Mouse (Mus musculus): ENCODE data around the gene Sycp2l.
"Not testable (repeated sequence)": the region's sequence is repeated elsewhere in the genome, so short reads cannot be mapped to it uniquely, and the experiment has no call there.

The Sycp2l gene

GRCm38 (mm10) chr13:41123666-41124225 is 9.6 kb downstream of the Sycp2l start:
- no peak for DNase-seq (ENCODE audit: low spot score in 2 of 2)

GRCm38 (mm10) chr13:41128326-41128725 is 14.2 kb downstream of the Sycp2l start:
- DNase-seq (ENCODE audit: low spot score in 2 of 2), result no peak

DNA sequence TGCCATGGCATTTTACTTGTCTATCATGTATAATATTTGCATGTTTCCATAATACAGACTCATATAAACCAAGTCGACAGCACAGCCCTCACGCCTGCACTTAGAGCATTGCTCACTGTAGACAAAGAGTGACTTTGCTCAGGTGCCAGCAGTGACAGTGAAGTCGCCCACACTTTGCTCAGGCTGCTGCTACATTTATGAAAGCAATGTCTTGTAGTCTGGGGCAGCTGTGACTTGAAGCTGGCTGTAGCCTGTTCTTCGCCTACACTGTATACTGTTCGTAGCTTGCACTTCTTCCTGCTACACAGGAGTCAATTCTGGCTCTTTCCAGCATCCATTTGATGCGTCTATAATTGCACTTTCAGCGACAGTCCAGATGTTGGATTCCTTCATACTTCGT is 15.0 kb downstream of the Sycp2l start:
- no peak for DNase-seq (ENCODE audit: low spot score in 2 of 2)

DNA sequence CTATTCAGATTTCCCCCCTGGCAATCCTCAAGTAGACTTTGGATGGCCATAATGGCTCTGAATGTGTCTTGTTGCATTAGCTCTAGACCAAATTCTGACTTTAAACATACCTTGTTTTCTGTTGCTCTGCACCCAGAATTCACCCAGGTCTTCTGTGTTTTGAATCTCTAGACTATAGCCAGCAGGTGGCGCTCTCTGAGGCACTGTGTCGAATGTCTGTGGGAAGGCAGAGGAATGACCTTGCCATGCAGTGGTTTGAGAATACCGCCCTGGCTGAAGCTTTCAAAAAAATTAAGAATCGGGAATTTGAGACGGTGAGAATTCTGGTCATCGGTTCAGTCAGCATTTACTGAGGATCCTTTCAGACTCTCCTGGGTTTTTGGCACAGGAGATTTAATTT is 20.8 kb downstream of the Sycp2l start:
- DNase-seq (ENCODE audit: low spot score in 2 of 2), result peak; percentile 27 to 75

GRCm38 (mm10) chr13:41145433-41145970 is 31.4 kb downstream of the Sycp2l start:
- DNase-seq (ENCODE audit: low spot score in 2 of 2), result no peak

DNA sequence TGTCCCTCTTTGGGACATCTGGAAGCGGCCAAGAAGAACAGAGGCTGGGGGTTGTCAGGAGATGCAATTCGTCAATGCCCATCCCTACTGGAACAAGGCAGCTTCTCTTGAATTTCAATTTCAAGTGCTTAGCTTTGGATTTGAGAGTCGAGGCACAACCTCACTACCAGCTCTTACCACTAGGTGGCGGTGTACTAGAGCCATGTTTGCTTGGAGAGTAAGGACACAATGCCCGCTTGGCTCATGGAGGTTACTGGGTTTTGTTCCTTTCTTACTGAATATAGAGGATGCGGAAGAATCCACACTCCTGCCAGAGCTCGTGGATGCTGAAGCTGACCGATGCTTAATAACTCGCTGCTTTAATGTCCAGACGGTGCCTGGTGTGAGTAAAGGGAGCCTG is 32.2 kb downstream of the Sycp2l start:
- peak; percentile 32 to 66 for DNase-seq (ENCODE audit: low spot score in 2 of 2)

DNA sequence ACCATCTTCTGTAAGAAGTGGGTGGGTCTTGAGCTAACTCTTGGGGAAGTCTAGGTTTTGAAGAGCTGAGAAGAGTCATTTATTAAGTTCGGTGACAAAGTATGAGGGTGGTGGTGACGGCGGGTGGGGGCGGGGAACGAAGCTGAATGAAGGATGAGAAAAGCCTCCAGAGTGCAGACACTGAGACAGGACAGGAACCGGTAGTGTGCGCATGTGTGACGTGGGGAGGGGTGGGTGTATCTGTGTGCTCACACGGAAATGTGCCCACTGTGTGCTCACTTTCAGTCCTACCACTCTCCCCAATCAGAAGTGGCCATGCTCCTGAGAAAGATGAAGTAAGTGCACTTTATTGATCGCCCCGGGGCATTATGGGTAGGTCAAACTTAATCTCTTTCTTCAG is 39.0 kb downstream of the Sycp2l start:
- no peak for DNase-seq (ENCODE audit: low spot score in 2 of 2)

DNA sequence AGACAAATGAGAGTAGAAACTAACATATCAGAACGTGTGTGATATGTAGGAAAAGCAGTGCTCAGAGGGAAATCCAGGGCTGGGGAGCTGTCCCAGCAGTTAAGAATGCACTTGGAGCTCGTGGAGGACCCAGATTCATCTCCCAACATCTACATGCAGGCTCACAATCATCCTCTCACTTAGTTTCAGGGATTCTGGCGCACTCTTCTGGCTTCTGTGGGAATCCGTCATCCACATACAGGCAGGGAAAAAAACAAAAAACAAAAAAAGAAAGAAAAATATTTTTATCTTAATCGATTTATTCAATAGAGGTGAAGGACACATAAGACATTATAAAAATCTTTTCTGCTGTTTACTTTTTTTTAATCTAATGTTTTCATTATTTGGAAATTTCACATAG is 44.3 kb downstream of the Sycp2l start:
- DNase-seq (ENCODE audit: low spot score in 2 of 2), result no peak

- no peak for DNase-seq (ENCODE audit: low spot score in 2 of 2)
Observed at GRCm38 (mm10) chr13:41187886-41188285, 73.8 kb downstream of the Sycp2l start.

DNA sequence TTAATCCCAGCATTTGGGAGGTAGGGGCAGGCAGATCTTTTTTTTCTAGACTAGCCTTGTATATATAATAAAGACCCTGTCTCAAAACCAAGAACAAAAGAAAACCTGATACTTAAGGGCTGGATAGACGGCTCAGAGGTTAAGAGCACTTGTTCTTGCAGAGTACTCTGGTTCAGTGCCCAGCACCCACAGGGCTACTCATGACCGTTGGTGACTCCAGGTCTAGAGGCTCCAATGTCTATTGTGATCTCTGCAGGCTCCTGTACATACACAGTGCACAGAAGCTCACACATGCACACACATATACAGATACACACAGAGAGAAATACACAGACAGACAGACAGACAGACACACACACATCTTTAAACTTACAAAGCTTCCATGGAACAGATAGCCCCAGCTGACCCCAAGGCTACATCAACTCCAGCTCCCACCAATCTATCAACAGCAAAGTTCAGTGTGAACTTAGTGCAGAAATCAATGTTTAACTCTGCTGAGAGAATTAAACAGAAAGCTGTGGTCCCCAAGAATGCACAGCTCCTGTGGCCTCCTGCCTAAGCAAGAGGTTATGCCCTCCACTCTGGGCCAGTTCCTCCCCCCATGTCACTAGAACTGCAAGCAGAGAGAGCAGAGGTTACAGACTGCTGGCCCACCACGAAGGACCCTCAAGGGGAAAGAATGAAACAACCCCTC is 81.7 kb downstream of the Sycp2l start:
- no peak for DNase-seq (ENCODE audit: low spot score in 2 of 2)

DNA sequence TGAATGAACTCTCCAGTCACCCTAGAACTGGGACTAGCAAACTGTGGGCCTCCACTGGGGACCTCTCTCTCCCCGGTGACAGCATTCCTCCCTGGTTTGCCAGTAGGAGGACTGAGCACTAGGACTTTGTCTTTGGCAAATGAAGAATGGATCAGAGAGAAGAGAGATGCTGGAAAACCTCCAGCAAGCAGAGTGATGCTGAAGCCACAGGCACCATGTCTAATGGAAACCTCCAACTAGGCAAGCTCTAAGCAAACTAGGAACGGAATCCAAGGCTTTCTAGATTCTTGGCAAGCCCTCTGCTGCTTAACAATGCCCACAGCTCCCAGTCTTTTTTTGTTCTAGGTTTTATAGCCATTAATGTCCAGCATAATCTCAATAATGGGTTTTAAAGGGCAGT is 86.8 kb downstream of the Sycp2l start:
- no peak for DNase-seq (ENCODE audit: low spot score in 2 of 2)

DNA sequence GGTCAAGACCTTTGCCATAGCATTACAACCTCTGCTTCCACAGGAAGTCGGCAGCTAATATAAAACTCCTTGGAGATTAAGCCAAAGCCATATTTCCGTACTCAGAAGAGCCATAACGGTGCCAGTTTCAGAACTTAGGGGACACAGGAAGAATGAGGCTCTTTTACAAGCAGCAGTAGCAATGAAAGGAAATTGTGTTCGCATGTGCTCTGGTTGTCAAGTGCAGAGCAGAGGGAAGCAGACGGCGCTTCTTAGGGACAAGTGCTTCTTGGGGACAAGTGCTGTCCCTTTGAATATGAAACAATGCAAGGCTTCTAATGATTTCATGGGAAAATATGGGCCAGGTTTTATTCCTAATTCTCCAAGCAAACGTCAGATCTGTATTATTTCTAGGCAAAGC is 89.2 kb downstream of the Sycp2l start:
- no peak for DNase-seq (ENCODE audit: low spot score in 2 of 2)

DNA sequence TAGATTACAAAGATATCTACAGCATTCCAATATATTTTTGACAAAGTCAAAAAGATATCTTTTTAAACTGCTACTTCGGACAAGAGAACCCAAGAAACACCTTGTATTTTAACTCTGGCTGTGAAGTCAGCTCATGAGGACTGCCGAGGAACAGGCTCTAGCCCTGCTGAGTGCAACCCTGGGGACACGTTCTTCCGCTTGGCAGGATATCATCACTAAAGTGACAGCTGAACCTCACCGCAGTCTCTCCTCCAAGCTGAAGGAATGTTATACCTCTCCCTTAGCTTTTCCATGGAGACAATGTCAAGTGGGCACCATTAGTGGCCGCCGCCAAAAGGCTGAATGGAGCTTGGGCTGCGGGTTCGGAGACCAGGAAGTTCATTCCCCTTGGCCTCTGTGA is 89.6 kb downstream of the Sycp2l start:
- no peak for DNase-seq (ENCODE audit: low spot score in 2 of 2)

GRCm38 (mm10) chr13:41205568-41205967 is 91.5 kb downstream of the Sycp2l start:
- not testable (repeated sequence) for DNase-seq (ENCODE audit: low spot score in 2 of 2)

- no peak for DNase-seq (ENCODE audit: low spot score in 2 of 2)
Observed at GRCm38 (mm10) chr13:41206241-41206640, 92.1 kb downstream of the Sycp2l start.

DNA sequence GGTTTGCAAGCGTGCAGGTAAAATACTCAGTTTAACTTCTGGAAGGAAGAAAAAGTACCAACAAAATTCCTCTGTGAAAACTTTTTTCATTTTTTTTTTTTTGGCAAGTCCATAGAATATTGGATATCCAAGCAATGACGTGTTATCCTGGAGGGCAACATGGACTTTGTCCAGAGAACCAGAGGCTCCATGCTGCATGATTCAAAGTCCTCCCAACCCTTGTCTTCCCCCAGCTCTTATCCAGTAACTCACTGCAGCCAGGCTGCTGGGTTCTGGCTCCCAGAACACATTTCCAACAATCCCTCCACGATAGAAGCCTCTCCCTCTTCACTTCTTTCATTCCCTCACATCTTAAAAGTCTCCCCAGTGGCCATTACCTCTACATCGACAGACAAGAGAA is 97.2 kb downstream of the Sycp2l start:
- no peak for DNase-seq (ENCODE audit: low spot score in 2 of 2)

DNA sequence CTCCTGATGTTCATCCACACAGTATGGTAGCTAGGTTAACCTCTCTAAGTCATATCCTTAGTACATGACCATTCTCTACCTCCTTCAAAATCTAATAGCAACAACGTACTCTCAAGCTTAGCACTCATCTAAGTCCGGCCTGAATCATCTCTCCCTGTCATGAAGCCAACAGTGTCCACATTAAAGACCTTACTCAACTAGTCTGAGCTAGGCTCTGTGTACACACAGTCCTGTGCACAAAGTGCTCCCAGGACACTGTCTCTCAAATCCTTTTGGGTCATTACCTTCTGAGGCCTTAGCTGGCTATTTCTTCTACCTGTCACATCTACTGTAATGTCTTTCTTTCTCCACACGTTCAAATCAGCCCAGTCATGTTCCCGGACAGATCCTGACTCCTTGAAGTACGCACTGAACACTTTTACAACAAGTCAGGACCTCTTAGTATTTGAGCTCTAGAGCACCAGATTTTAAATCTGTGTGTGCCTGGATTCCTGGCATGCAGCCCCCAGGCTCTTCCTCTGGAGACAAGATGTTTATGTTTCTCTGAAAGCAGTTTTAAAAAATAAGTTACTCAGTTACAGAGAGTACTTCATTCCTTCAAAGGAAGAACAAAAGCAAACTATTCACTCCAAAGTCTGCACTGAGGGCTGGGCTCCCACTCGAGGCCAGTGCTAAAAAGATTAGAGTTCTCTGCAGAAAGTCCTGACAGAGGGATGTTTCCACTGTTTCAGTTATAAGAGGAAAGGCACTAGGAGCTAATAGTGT is 98.6 kb downstream of the Sycp2l start:
- no peak for DNase-seq (ENCODE audit: low spot score in 2 of 2)

DNA sequence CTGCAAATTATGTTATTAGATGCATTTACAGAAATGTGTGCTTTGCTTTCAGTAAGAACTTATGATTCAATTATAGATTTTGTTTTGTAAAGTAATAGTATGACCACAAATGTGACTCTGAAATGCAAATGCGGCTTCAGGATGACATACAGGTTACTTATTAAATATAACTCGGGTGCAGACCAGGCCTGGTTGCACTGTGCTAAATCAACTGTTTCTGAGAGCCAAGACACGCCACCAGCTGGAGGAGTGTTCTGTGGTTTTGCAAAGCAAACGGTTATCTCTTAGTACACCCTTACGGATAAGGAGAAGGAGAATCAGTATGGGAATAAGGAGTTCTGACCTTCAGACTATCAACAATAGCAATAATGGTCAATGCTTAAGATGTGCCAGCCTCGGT is 101.6 kb downstream of the Sycp2l start:
- DNase-seq (ENCODE audit: low spot score in 2 of 2), result no peak

DNA sequence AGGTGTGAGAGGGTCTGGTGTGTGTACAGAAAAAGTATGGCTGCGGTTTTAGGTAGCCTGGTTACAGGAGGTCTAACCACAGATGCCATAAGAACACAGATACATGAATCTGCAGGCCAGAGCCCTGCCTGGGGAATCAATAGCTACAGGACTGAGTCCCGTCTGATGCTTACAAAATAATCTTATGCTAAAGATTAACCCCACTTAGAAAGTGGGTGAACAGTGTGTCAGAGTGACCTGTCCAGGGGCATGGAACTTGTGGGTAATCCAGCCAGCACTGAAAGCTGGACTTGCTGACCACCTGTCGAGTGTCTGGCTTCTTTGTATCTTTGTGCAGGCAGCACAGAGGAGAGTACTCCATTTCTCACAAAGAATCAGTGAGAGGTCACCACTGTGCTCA is 102.1 kb downstream of the Sycp2l start:
- DNase-seq (ENCODE audit: low spot score in 2 of 2), result no peak

GRCm38 (mm10) chr13:41219056-41219455 is 104.9 kb downstream of the Sycp2l start:
- no peak for DNase-seq (ENCODE audit: low spot score in 2 of 2)

GRCm38 (mm10) chr13:41219687-41220303 is 105.7 kb downstream of the Sycp2l start:
- DNase-seq (ENCODE audit: low spot score in 2 of 2), result peak; percentile 5 to 21

DNA sequence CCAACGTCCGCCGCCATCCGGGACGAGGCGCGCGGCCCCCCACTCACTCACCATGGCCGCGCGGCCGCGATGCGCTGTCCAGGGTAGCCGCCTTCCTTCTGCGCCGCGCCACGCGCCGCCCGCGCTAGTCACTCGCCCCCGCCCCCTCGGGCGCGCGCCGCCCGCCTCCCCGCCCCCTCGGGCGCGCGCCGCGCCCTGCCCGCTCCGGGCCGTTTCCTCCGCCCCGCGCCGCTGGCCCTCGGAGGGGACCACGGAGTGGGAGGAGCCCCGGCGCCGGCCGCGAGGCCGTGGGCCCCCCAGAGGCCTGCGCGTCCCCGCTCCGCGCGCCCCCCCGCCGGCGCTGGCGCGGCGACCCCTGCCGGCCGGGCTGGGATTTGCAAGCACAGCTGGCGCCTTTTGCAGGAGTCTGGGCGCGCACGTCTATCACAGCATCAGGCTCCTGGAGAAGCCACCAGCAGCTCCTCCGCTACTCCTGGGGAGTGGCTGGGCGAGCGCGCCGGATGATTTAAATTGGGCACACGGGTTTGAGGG is 106.3 kb downstream of the Sycp2l start, which contains the start of gene Elovl2:
Gene Elovl2, minus strand, starts transcription at position 102 of the 531 bp plus-strand sequence.
- DNase-seq (ENCODE audit: low spot score in 2 of 2), result peak; percentile 19 to 67
